Mouse (Mus musculus) neural tube, embryonic 12.5 days (tissue): ENCODE data around the gene D630003M21Rik. TPM values are rescaled to one million over a fixed set of nuclear protein-coding genes. Genes with fewer than 3 reads are reported as not detected.

Source experiments
- ATAC-seq: fragments of 200-750 bp; cut with Nextera tagmentation; 2 replicates; pipeline ENCODE4 v1.8.0; 2017; ENCODE audit warnings: low read depth, mild to moderate bottlenecking, moderate TSS enrichment, moderate library complexity; ENCODE audit not compliant: low FRiP score
- H3K27ac ChIP-seq: fragments of 300-500 bp; sonication (generic); 2 replicates; pipeline ENCODE4 v1.5.1; 2016
- H3K27me3 ChIP-seq: fragments of 300-500 bp; sonication (generic); replicated peaks from 2 replicates; pipeline ENCODE4 v1.6.1; 2016; ENCODE audit warnings: mild to moderate bottlenecking
- H3K36me3 ChIP-seq: fragments of 300-500 bp; sonication (generic); 2 replicates; pipeline ENCODE4 v1.6.1; 2016; ENCODE audit warnings: mild to moderate bottlenecking
- H3K4me1 ChIP-seq: fragments of 300-500 bp; sonication (generic); 2 replicates; pipeline ENCODE4 v1.6.1; 2016
- H3K4me2 ChIP-seq: fragments of 300-500 bp; sonication (generic); replicated peaks from 2 replicates; pipeline ENCODE4 v1.6.1; 2016; ENCODE audit warnings: mild to moderate bottlenecking
- H3K4me3 ChIP-seq: fragments of 300-500 bp; sonication (generic); 2 replicates; pipeline ENCODE4 v1.5.1; 2016
- H3K9ac ChIP-seq: fragments of 300-500 bp; sonication (generic); 2 replicates; pipeline ENCODE4 v1.6.1; 2016; ENCODE audit warnings: mild to moderate bottlenecking
- H3K9me3 ChIP-seq: fragments of 300-500 bp; sonication (generic); 2 replicates; pipeline ENCODE4 v1.6.1; 2016; ENCODE audit warnings: mild to moderate bottlenecking
- WGBS: fragments of 180-500 bp; shearing (Covaris S2); methylation state at CpG from one replicate; pipeline ENCODE4 v1.1.7; 2016; 5-methylcytosine and 5-hydroxymethylcytosine counted together
- polyA plus RNA-seq: library from polyadenylated mRNA; unstranded; fragments of >200 nt; fragmentation: Nextera tagmentation; extraction: Ambion mirVana; gene quantifications from 2 replicates; pipeline ENCODE4 v1.2.1, GENCODE M21; 2016

D630003M21Rik gene
- polyA plus RNA-seq, 1 experiment from 2014 or later, result 5.0 TPM

- H3K4me3 ChIP-seq, result no peak overlapping the region
- WGBS, result 62% methylated on average over 4 of the region's 4 CpGs
- no peak overlapping the region for H3K9ac ChIP-seq
- ATAC-seq, result no peak
- no peak overlapping the region for H3K4me2 ChIP-seq
- no peaks in the 10 kb centered on the region for H3K27me3 ChIP-seq
- H3K27ac ChIP-seq, result no peak overlapping the region
- H3K4me1 ChIP-seq, result 0 out of 2 replicates have a peak, but pooled peaks cover 10% of the 10 kb centered on the region
- H3K36me3 ChIP-seq, result no peaks in the 10 kb centered on the region
- H3K9me3 ChIP-seq, result no peaks in the 10 kb centered on the region
Observed at GRCm38 (mm10) chr2:158210503-158210902, 18.5 kb downstream of the D630003M21Rik start.

- H3K9me3 ChIP-seq, result no peaks in the 10 kb centered on the region
- WGBS, result 69% methylated on average over 9 of the region's 9 CpGs
- H3K36me3 ChIP-seq, result no peaks in the 10 kb centered on the region
- no peak overlapping the region for H3K9ac ChIP-seq
- no peak overlapping the region for H3K27ac ChIP-seq
- no peaks in the 10 kb centered on the region for H3K27me3 ChIP-seq
- 0 out of 2 replicates have a peak, but pooled peaks cover 10% of the 10 kb centered on the region for H3K4me1 ChIP-seq
- H3K4me3 ChIP-seq, result no peak overlapping the region
- ATAC-seq, result no peak
- no peak overlapping the region for H3K4me2 ChIP-seq
Observed at GRCm38 (mm10) chr2:158209776-158210175, 19.2 kb downstream of the D630003M21Rik start.

DNA sequence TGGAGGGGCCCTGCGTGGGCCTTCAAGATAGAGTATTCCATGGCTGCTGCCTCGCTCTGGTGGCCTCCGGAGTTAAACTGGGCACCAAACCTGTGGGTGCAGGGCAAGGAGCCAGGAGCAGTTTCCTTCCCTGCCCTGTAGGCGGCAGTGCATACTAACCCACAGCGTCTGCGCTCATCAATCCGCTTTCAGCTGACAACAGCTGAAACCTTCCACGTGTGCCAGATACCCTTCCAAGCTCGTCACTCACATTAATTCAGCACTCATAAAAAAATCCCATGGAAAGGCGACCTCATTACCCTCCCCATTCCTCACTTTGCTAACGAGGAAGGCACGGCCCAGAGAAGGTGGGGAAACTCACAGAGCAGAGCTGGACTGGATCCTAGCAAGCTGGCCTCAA is 21.2 kb downstream of the D630003M21Rik start:
- Histone ChIP-seq H3K9me3 (no peaks in the 10 kb centered on the region), H3K27me3 (no peaks in the 10 kb centered on the region), H3K4me1 (0 out of 2 replicates have a peak, but pooled peaks cover 10% of the 10 kb centered on the region), H3K36me3 (no peaks in the 10 kb centered on the region), H3K9ac (no peak overlapping the region), H3K4me2 (no peak overlapping the region), H3K27ac (no peak overlapping the region), H3K4me3 (no peak overlapping the region)
- ATAC-seq, result peak; percentile 14; the same call in 1 of the 2 replicates
- 10% methylated on average over 12 of the region's 12 CpGs for WGBS

- Histone ChIP-seq H3K4me2 (no peak overlapping the region), H3K27me3 (no peaks in the 10 kb centered on the region), H3K36me3 (no peaks in the 10 kb centered on the region; the same call in 1 of the 2 replicates), H3K4me1 (no peaks in the 10 kb centered on the region), H3K27ac (no peak overlapping the region), H3K4me3 (no peak overlapping the region), H3K9me3 (no peaks in the 10 kb centered on the region), H3K9ac (no peak overlapping the region)
- 10% methylated on average over 7 of the region's 7 CpGs for WGBS
- ATAC-seq, result no peak
Observed at GRCm38 (mm10) chr2:158204114-158204513, 24.9 kb downstream of the D630003M21Rik start.

- Histone ChIP-seq H3K27ac (no peak overlapping the region), H3K4me3 (no peak overlapping the region), H3K9ac (no peak overlapping the region), H3K36me3 (no peaks in the 10 kb centered on the region; the same call in 1 of the 2 replicates), H3K4me2 (no peak overlapping the region), H3K9me3 (no peaks in the 10 kb centered on the region), H3K4me1 (no peaks in the 10 kb centered on the region), H3K27me3 (no peaks in the 10 kb centered on the region)
- ATAC-seq, result no peak
- 88% methylated on average over 4 of the region's 4 CpGs for WGBS
Observed at GRCm38 (mm10) chr2:158203686-158204085, 25.3 kb downstream of the D630003M21Rik start.

- Histone ChIP-seq H3K9me3 (no peaks in the 10 kb centered on the region), H3K36me3 (no peaks in the 10 kb centered on the region; the same call in 1 of the 2 replicates), H3K27me3 (no peaks in the 10 kb centered on the region), H3K4me1 (peaks cover 12% of the 10 kb centered on the region), H3K4me3 (no peak overlapping the region), H3K4me2 (no peak overlapping the region), H3K27ac (no peak overlapping the region), H3K9ac (no peak overlapping the region)
- 49% methylated on average over 3 of the region's 3 CpGs for WGBS
- ATAC-seq, result no peak
Observed at GRCm38 (mm10) chr2:158199281-158199680, 29.7 kb downstream of the D630003M21Rik start.

- no peak overlapping the region for H3K4me2 ChIP-seq
- H3K36me3 ChIP-seq, result no peaks in the 10 kb centered on the region; the same call in 1 of the 2 replicates
- 78% methylated on average over 6 of the region's 6 CpGs for WGBS
- no peak overlapping the region for H3K27ac ChIP-seq
- no peaks in the 10 kb centered on the region for H3K9me3 ChIP-seq
- no peak for ATAC-seq
- no peak overlapping the region for H3K9ac ChIP-seq
- H3K27me3 ChIP-seq, result no peaks in the 10 kb centered on the region
- H3K4me3 ChIP-seq, result no peak overlapping the region
- H3K4me1 ChIP-seq, result peaks cover 16% of the 10 kb centered on the region
Observed at GRCm38 (mm10) chr2:158198861-158199260, 30.2 kb downstream of the D630003M21Rik start.

DNA sequence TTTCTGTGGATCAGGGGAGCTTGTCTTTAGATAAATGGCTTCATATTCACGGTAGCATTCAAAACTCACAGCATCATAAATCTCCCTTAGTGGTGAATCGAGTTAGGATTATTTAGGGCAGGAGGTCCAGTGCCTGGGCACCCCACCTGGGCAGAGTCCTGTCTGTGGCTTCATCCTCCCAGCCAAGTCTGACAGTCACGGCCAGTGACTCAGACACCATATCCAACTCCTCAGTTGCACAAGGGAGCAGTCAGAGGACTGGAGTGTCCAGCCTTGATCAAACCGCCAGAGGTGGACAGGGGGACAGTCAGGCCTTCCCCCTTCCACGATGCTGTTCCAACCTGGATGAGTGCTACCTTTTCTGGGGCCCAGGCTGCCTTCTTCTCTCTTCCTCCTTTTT is 31.1 kb downstream of the D630003M21Rik start:
- 73% methylated on average over 5 of the region's 5 CpGs for WGBS

GRCm38 (mm10) chr2:158194945-158195640 is 33.9 kb downstream of the D630003M21Rik start:
- Histone ChIP-seq H3K4me1 (peaks cover 20% of the 10 kb centered on the region), H3K27me3 (no peaks in the 10 kb centered on the region), H3K9me3 (no peaks in the 10 kb centered on the region), H3K4me2 (no peak overlapping the region), H3K36me3 (no peaks in the 10 kb centered on the region; the same call in 1 of the 2 replicates), H3K27ac (no peak overlapping the region), H3K4me3 (no peak overlapping the region), H3K9ac (no peak overlapping the region)
- 12% methylated on average over 10 of the region's 10 CpGs for WGBS
- ATAC-seq, result peak; percentile 41; the same call in 1 of the 2 replicates

More for the DNA sequence above, 31.1 kb downstream of the D630003M21Rik start:
- no peaks in the 10 kb centered on the region for H3K27me3 ChIP-seq
- no peak overlapping the region for H3K27ac ChIP-seq
- no peaks in the 10 kb centered on the region for H3K9me3 ChIP-seq
- H3K9ac ChIP-seq, result no peak overlapping the region
- ATAC-seq, result no peak
- no peak overlapping the region for H3K4me3 ChIP-seq
- no peaks in the 10 kb centered on the region; the same call in 1 of the 2 replicates for H3K36me3 ChIP-seq
- no peak overlapping the region for H3K4me2 ChIP-seq
- peaks cover 20% of the 10 kb centered on the region for H3K4me1 ChIP-seq

DNA sequence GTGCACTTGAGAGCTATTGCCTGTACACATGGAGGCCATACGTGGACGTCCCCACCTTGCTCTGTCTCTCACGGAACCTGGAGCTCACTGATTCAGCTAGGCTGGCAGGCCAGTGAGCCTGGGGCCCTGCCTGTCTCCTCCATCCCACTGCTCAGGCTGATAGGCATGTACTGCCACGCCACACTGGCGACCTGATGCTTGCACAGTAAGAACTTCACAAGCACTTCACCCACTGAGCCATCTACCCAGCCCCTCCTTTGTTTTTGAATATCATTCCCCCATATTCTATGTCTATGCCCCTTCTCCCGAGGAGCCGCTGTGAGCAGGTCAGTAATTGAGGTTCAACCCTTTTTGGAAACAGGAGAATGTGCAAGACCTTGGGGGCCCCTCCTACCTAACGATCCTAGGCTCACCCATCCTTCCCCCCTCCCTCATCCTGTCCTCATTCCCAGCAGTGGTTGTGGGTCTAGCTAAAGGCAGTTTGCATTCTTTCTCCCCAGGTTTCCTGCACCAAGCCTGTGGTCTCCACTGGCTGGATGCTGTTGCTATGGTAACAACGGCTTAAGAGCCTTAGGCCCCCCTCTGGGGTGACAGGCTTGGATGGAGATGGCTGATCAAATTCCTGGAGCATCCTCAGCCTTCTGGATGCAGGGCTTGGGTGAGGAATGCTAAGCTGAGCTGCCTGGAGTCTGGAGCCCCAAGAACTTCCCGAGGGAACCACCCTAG is 35.2 kb downstream of the D630003M21Rik start:
- Histone ChIP-seq H3K4me2 (no peak overlapping the region), H3K4me3 (no peak overlapping the region), H3K27me3 (no peaks in the 10 kb centered on the region), H3K9me3 (no peaks in the 10 kb centered on the region), H3K27ac (no peak overlapping the region), H3K4me1 (peaks cover 26% of the 10 kb centered on the region), H3K9ac (no peak overlapping the region), H3K36me3 (no peaks in the 10 kb centered on the region)
- no peak for ATAC-seq
- 37% methylated on average over 10 of the region's 10 CpGs for WGBS

GRCm38 (mm10) chr2:158191098-158191497 is 37.9 kb downstream of the D630003M21Rik start:
- no peak overlapping the region for H3K9ac ChIP-seq
- no peaks in the 10 kb centered on the region for H3K36me3 ChIP-seq
- H3K4me2 ChIP-seq, result no peak overlapping the region
- no peak for ATAC-seq
- 70% methylated on average over 7 of the region's 7 CpGs for WGBS
- H3K9me3 ChIP-seq, result no peaks in the 10 kb centered on the region
- peaks cover 26% of the 10 kb centered on the region for H3K4me1 ChIP-seq
- H3K27me3 ChIP-seq, result no peaks in the 10 kb centered on the region
- no peak overlapping the region for H3K4me3 ChIP-seq
- no peak overlapping the region for H3K27ac ChIP-seq

GRCm38 (mm10) chr2:158189451-158189850 is 39.6 kb downstream of the D630003M21Rik start:
- Histone ChIP-seq H3K9ac (no peak overlapping the region), H3K9me3 (no peaks in the 10 kb centered on the region), H3K4me2 (no peak overlapping the region), H3K27ac (no peak overlapping the region), H3K4me3 (no peak overlapping the region), H3K27me3 (no peaks in the 10 kb centered on the region), H3K4me1 (peaks cover 16% of the 10 kb centered on the region), H3K36me3 (no peaks in the 10 kb centered on the region)
- WGBS, result 78% methylated on average over 11 of the region's 11 CpGs
- no peak for ATAC-seq
